Mouse (Mus musculus): ENCODE results near the gene Ifit2. TPM values are rescaled to one million over a fixed set of nuclear protein-coding genes. Genes with fewer than 3 reads are reported as not detected.

Gene Ifit2
- total RNA-seq, 1 experiment from 2014 or later = 16.9 TPM

- ATAC-seq (replicated peaks; ENCODE audit: insufficient number of reproducible peaks, low FRiP score, low TSS enrichment, poor library complexity, severe bottlenecking) = no peak
These were observed 18.3 kb upstream of the Ifit2 start for GRCm38 (mm10) chr19:34532061-34532751.

- ATAC-seq (replicated peaks; ENCODE audit: insufficient number of reproducible peaks, low FRiP score, low TSS enrichment, poor library complexity, severe bottlenecking) = no peak
These were observed 11.1 kb upstream of the Ifit2 start for GRCm38 (mm10) chr19:34539422-34539821.

GRCm38 (mm10) chr19:34546211-34546610 is 4.3 kb upstream of the Ifit2 start:
- no peak for ATAC-seq (replicated peaks; ENCODE audit: insufficient number of reproducible peaks, low FRiP score, low TSS enrichment, poor library complexity, severe bottlenecking)

GRCm38 (mm10) chr19:34547976-34548375 is 2.5 kb upstream of the Ifit2 start:
- ATAC-seq (replicated peaks; ENCODE audit: insufficient number of reproducible peaks, low FRiP score, low TSS enrichment, poor library complexity, severe bottlenecking) = peak; percentile 82

GRCm38 (mm10) chr19:34550205-34550533 is 325 bp upstream of the Ifit2 start:
- ATAC-seq (replicated peaks; ENCODE audit: insufficient number of reproducible peaks, low FRiP score, low TSS enrichment, poor library complexity, severe bottlenecking) = no peak

GRCm38 (mm10) chr19:34551981-34552380 is 1.5 kb downstream of the Ifit2 start:
- ATAC-seq (replicated peaks; ENCODE audit: insufficient number of reproducible peaks, low FRiP score, low TSS enrichment, poor library complexity, severe bottlenecking) = no peak

- ATAC-seq (replicated peaks; ENCODE audit: insufficient number of reproducible peaks, low FRiP score, low TSS enrichment, poor library complexity, severe bottlenecking) = no peak
These were observed 2.5 kb downstream of the Ifit2 start for GRCm38 (mm10) chr19:34553021-34553420.

GRCm38 (mm10) chr19:34553522-34553921 is 3.0 kb downstream of the Ifit2 start:
- no peak for ATAC-seq (replicated peaks; ENCODE audit: insufficient number of reproducible peaks, low FRiP score, low TSS enrichment, poor library complexity, severe bottlenecking)

- ATAC-seq (replicated peaks; ENCODE audit: insufficient number of reproducible peaks, low FRiP score, low TSS enrichment, poor library complexity, severe bottlenecking) = no peak
These were observed 3.6 kb downstream of the Ifit2 start for GRCm38 (mm10) chr19:34554061-34554460.

GRCm38 (mm10) chr19:34556621-34557020 is 6.1 kb downstream of the Ifit2 start:
- ATAC-seq (replicated peaks; ENCODE audit: insufficient number of reproducible peaks, low FRiP score, low TSS enrichment, poor library complexity, severe bottlenecking) = no peak

GRCm38 (mm10) chr19:34562556-34562955 is 12.1 kb downstream of the Ifit2 start:
- no peak for ATAC-seq (replicated peaks; ENCODE audit: insufficient number of reproducible peaks, low FRiP score, low TSS enrichment, poor library complexity, severe bottlenecking)

- no peak for ATAC-seq (replicated peaks; ENCODE audit: insufficient number of reproducible peaks, low FRiP score, low TSS enrichment, poor library complexity, severe bottlenecking)
These were observed 15.8 kb downstream of the Ifit2 start for GRCm38 (mm10) chr19:34566178-34566784.

GRCm38 (mm10) chr19:34568988-34569895 is 18.7 kb downstream of the Ifit2 start:
- no peak for ATAC-seq (replicated peaks; ENCODE audit: insufficient number of reproducible peaks, low FRiP score, low TSS enrichment, poor library complexity, severe bottlenecking)

GRCm38 (mm10) chr19:34569896-34570476 is 19.5 kb downstream of the Ifit2 start:
- ATAC-seq (replicated peaks; ENCODE audit: insufficient number of reproducible peaks, low FRiP score, low TSS enrichment, poor library complexity, severe bottlenecking) = peak; percentile 59

GRCm38 (mm10) chr19:34571080-34571479 is 20.6 kb downstream of the Ifit2 start:
- no peak for ATAC-seq (replicated peaks; ENCODE audit: insufficient number of reproducible peaks, low FRiP score, low TSS enrichment, poor library complexity, severe bottlenecking)

GRCm38 (mm10) chr19:34573650-34574049 is 23.2 kb downstream of the Ifit2 start:
- no peak for ATAC-seq (replicated peaks; ENCODE audit: insufficient number of reproducible peaks, low FRiP score, low TSS enrichment, poor library complexity, severe bottlenecking)

- ATAC-seq (replicated peaks; ENCODE audit: insufficient number of reproducible peaks, low FRiP score, low TSS enrichment, poor library complexity, severe bottlenecking) = no peak
These were observed 26.6 kb downstream of the Ifit2 start for GRCm38 (mm10) chr19:34577121-34577520.

GRCm38 (mm10) chr19:34582696-34583095 is 32.2 kb downstream of the Ifit2 start:
- ATAC-seq (replicated peaks; ENCODE audit: insufficient number of reproducible peaks, low FRiP score, low TSS enrichment, poor library complexity, severe bottlenecking) = peak; percentile 81

GRCm38 (mm10) chr19:34583126-34583766 is 32.8 kb downstream of the Ifit2 start, which contains the start of gene Ifit3:
Ifit3 (plus strand) TSS chr19:34583531.
- ATAC-seq (replicated peaks; ENCODE audit: insufficient number of reproducible peaks, low FRiP score, low TSS enrichment, poor library complexity, severe bottlenecking) = peak; percentile 86
